Mouse (Mus musculus): ENCODE results near the gene Slc7a8.

Slc7a8 gene

DNA sequence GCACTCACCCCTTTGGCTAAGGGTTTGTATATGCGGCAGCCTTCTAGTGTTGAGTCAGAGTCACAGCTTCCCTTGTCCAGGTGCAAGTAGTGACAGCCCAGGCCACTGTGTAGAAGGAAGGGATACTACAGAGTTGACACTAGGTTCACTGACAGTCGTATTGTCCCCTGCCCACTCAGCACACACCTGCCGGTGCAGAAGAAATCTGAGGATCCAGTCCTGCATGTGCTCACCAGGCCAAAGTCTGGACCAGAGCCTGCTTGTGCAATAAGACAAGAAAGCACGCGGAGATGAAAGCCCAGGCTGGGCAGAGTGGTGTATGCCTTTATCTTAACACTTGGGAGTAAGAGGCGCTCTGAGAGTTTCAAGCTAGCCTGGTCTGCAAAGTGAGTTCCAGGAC is 86.7 kb downstream of the Slc7a8 start:
- no peak for DNase-seq

DNA sequence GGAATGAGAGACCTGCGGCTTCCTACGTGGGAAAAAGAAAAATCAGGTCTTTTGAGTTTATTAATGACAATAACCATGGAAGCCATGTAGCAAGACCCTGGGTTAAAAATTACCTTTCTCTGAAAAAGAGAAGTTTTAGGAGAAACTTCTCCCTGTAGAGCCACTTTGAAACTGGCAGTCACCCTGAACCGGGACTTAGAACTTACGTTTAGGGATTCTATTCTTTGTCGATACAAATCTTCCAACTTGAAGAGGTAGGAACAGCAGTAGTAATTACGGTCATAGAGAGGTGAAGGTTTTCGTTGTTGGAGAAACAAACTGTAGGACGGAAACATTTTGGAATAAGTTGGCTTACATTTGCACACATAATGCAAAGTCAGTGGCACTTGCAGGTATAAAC is 94.5 kb downstream of the Slc7a8 start:
- no peak for DNase-seq

DNA sequence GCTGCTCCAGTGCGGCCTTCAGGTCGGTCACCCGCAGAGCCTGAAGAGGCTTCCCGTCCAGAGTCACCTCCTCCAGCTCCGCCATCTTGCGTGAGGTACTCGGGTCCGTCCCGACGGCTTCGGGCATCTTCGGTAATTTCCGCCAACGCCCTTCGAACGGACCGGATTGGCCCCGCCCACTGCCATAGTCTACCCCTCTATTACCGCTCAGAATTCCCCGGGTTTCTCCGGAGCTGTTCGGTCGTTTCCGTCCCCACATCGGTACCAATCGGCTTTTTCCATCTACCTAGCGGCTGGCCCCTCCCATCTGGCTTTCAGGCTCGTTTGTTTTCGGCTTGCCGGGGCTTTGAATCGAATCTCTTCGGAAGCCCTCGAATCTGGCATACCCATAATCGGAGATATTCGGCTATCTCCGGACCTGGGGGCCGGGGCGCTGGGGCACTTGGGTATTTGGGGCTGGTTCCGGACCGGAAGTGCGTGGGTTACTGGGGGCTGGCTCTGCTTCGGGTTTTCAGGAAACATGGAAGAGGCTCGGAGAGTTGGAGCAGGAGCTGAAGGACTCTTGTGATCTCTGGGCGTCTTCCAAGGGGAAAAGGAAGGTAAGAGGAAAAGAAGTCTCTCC is 95.1 kb downstream of the Slc7a8 start, which contains the start of gene Acin1:
TSS of gene Acin1 (minus strand) at position 410 of the 622 bp plus-strand sequence.
- DNase-seq, result peak; percentile 98

DNA sequence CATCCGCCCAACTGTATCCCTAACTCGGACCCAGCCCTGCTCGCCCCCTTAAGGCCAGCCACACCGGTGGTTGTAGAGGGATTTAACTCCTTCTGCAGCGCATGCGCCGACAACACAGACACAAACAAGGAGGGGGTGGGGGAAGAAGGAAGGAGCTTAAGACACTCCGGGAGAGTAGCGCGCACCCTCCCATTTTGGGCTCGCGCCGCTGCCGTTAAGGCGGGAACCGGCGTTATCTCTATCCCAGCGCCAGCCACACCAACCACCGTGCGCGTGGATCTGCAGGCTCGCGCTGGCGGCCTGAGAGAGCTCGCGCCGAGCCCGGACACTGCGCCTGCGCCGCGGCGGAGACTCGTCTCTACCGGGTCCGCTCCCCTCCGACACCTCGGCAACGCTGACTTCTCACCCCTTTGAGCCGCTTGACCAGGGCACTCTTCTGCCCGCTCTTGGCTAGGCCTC is 95.7 kb downstream of the Slc7a8 start, which contains the start of gene 1700123O20Rik:
TSS of gene 1700123O20Rik (plus strand) at position 154 of the 459 bp plus-strand sequence.
- peak; percentile 93 for DNase-seq

DNA sequence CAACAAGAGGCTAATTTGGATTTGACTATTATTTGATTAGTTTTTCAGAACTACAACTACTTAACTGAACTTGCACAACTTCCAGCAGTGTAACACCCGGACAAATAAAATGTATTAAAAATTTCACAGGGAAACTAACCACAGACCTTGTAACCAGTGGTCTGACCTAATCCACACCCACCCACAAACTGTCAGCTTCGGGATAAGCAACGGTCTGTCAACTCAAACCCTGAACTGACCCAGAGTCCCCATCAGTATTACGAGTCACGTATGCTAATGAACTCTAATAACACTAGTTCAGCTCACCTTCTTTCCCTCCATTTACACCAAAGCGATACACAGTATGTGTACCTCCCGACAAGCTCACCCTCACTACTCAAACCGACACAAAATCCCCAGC is 96.3 kb downstream of the Slc7a8 start:
- DNase-seq, result peak; percentile 25

DNA sequence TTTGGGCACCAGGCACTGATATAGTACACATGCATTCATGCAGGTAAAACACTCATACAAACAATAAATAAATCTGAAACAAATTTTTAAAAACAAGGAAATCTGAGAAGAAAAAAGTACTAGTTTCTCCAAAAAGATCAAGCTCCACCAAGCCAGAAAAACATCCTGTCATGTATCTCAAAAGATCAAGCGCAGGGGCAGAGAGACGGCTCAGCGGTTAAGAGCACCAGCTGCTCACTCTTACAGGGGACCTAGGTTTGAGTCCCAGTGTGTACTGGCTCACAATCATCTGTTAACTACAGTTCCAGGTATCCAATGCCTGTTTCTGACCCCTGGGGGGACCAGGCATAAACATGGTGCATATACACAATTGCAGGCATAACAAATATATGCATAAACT is 99.3 kb downstream of the Slc7a8 start:
- no peak for DNase-seq

DNA sequence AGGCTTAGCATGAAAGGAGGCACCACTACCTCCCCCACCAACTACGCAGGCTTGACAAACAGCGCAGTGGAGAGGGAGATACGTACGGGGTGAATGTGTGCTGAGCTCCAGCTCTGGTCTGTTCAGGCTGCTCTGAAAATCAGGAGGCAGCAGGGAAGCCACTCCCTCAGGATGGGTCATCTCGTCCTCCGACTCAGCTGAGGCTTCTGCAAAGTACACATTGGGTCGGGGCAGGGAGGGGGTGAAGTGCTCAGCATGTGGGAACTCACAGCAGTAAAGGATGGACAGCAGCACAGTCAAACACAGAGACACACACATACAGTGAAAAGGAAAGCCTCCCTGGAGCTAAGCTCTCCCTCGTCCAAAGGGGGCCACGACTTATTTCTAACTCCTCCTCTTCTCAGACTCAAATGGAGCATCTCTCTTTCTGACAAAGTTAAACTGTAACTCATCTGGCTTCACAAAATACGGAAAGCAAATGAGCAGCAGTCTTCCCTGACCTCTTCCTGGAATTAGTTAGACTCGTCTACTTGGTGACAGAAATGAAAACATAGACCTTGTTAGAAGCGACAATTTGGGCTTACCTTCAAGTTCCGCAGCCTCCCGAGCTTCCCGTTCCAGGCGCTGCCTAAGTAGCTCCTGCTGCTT is 103.0 kb downstream of the Slc7a8 start:
- DNase-seq, result peak; percentile 29

DNA sequence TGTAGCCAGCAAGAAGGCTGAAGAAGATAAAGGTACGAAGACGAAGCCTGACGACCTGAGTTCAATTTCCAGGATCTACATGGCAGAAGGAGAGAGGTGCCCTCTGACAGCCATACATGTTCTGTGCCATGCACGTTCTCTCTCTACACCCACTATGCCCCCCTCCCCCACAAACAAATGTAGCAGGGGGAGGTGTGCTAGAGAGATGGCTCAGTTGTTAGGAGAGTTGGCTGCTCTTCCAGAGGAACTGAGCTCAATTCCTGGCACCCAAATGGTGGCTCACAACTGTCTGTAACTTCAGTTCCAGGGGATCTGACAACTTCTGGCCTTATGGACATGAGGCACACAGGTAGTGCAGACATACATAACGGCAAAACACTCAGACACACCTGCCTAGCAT is 105.5 kb downstream of the Slc7a8 start:
- DNase-seq, result no peak

DNA sequence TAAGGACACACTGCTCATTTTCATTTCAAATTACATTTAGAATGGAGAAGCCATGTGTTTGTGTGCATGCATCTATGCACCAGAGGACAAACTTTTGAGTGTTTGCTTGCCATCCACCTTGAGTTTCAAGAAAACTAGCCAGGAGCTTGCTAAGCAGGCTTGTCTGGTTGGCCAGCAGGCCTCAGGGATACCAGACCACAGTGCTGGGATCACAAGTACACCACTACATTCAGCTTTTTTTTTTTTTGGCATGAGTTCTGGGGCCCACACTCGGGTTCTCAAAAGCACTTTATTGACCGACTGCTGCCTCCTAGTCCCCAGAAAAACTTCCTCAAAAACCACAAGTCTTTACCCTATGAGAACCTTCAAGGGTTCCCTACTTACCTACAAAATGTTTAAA is 107.4 kb downstream of the Slc7a8 start:
- DNase-seq, result no peak
